8 mouse cellular contexts compared by ENCODE assay signal in genomic region chr13:40730651-40731178, GRCm38 (mm10). TPM values are rescaled to one million over a fixed set of nuclear protein-coding genes. Genes with fewer than 3 reads are reported as not detected.
DNase-seq lines count a peak whose midpoint lies in the region; ATAC-seq lines count a peak whose summit lies in the region.

No protein-coding gene starts in this region.

- H3K4me2 ChIP-seq in forebrain, embryonic 13.5 days: peak overlapping the region; percentile 58
- H3K4me2 ChIP-seq in intestine, embryonic 14.5 days (ENCODE audit: low read length): peak overlapping the region; percentile 64
- peak overlapping the region; percentile 69 for H3K4me2 ChIP-seq in stomach, embryonic 16.5 days (ENCODE audit: low read depth, low read length)

- under 1% methylated on average over 34 of the region's 41 CpGs for WGBS in forebrain, embryonic 13.5 days
- under 1% methylated on average over 34 of the region's 41 CpGs for WGBS in intestine, embryonic 14.5 days
- 1% methylated on average over 33 of the region's 41 CpGs for WGBS in macrophage (ENCODE audit: missing documents)
- WGBS in stomach, embryonic 16.5 days: under 1% methylated on average over 33 of the region's 41 CpGs

- peaks cover 95% of the 10 kb centered on the region for H3K27me3 ChIP-seq in forebrain, embryonic 13.5 days
- H3K27me3 ChIP-seq in intestine, embryonic 14.5 days (replicated peaks; ENCODE audit: control insufficient read depth, insufficient read depth, low read length): peaks cover 96% of the 10 kb centered on the region
- H3K27me3 ChIP-seq in stomach, embryonic 16.5 days (ENCODE audit: control insufficient read depth, insufficient read depth, low read length): peaks cover 68% of the 10 kb centered on the region

- peak overlapping the region; percentile 38 for H3K4me3 ChIP-seq in forebrain, embryonic 13.5 days
- H3K4me3 ChIP-seq in intestine, embryonic 14.5 days (ENCODE audit: low read depth, low read length): peak overlapping the region; percentile 45
- H3K4me3 ChIP-seq in macrophage (ENCODE audit: inconsistent target): peak overlapping the region; percentile 25
- H3K4me3 ChIP-seq in stomach, embryonic 16.5 days (replicated peaks; ENCODE audit: low read length): peak overlapping the region; percentile 58

- H3K9me3 ChIP-seq in forebrain, embryonic 13.5 days (replicated peaks): no peaks in the 10 kb centered on the region
- H3K9me3 ChIP-seq in intestine, embryonic 14.5 days (ENCODE audit: control insufficient read depth, low read length): no peaks in the 10 kb centered on the region
- H3K9me3 ChIP-seq in stomach, embryonic 16.5 days (replicated peaks; ENCODE audit: control insufficient read depth, low read length): no peaks in the 10 kb centered on the region

- peak; percentile 18 to 73 for DNase-seq in heart, adult 18-20 months
- no peak for DNase-seq in heart, adult 8-10 months (ENCODE audit: low spot score)
- DNase-seq in NIH3T3 (ENCODE audit: low read depth): peak; percentile 90
- peak; percentile 86 for DNase-seq in intestine, embryonic 14.5 days (ENCODE audit: low spot score)
- no peak for DNase-seq in right cerebral cortex, postnatal 25 days

- H3K27ac ChIP-seq in forebrain, embryonic 13.5 days: no peak overlapping the region
- H3K27ac ChIP-seq in intestine, embryonic 14.5 days (ENCODE audit: low read depth): no peak overlapping the region
- H3K27ac ChIP-seq in macrophage: no peak overlapping the region
- H3K27ac ChIP-seq in stomach, embryonic 16.5 days (ENCODE audit: low read length): peak overlapping the region; percentile 62; the same call in 1 of the 2 replicates

- H3K79me2 ChIP-seq in macrophage (ENCODE audit: inconsistent target): no peaks in the 10 kb centered on the region

- peak; percentile 34; the same call in 1 of the 2 replicates for ATAC-seq in forebrain, embryonic 13.5 days
- ATAC-seq in intestine, embryonic 14.5 days (replicated peaks; ENCODE audit: low FRiP score, low TSS enrichment, low read depth): peak; percentile 32; the same call in 1 of the 2 replicates
- 0 out of 2 replicates have a peak, but pooled peaks have one; percentile 23 for ATAC-seq in stomach, embryonic 16.5 days (ENCODE audit: insufficient read depth, low FRiP score)

- peaks cover 30% of the 10 kb centered on the region for H3K4me1 ChIP-seq in forebrain, embryonic 13.5 days
- peaks cover 10% of the 10 kb centered on the region; the same call in 1 of the 2 replicates for H3K4me1 ChIP-seq in intestine, embryonic 14.5 days (replicated peaks; ENCODE audit: control insufficient read depth, insufficient read depth, low read length)
- peaks cover 25% of the 10 kb centered on the region for H3K4me1 ChIP-seq in stomach, embryonic 16.5 days (ENCODE audit: control insufficient read depth, insufficient read depth, low read length)

- H3K9ac ChIP-seq in forebrain, embryonic 13.5 days: peak overlapping the region; percentile 17
- no peak overlapping the region for H3K9ac ChIP-seq in intestine, embryonic 14.5 days (ENCODE audit: low read length)
- peak overlapping the region; percentile 74 for H3K9ac ChIP-seq in stomach, embryonic 16.5 days (ENCODE audit: low read length)

- no peaks in the 10 kb centered on the region for H3K36me3 ChIP-seq in forebrain, embryonic 13.5 days (ENCODE audit: poor library complexity, severe bottlenecking)
- H3K36me3 ChIP-seq in intestine, embryonic 14.5 days (ENCODE audit: control insufficient read depth, insufficient read depth, low read length): no peaks in the 10 kb centered on the region
- no peaks in the 10 kb centered on the region for H3K36me3 ChIP-seq in macrophage (ENCODE audit: inconsistent target)
- no peaks in the 10 kb centered on the region for H3K36me3 ChIP-seq in stomach, embryonic 16.5 days (ENCODE audit: control insufficient read depth, insufficient read depth, low read length)

RNA-seq across cellular contexts. Expression of gene Tfap2a, which starts 7.5 kb away (rescaled TPM):
- total RNA-seq in heart, adult 18-20 months (2021): under 1 TPM; 0.07 to 0.13 TPM
- total RNA-seq in heart, adult 8-10 months (2022): under 1 TPM in 3 of 4 experiments, not detected in 1; 0.09 to 0.19 (median 0.16) TPM
- 0.46 and 0.73 TPM in 2 replicates for polyA plus RNA-seq in forebrain, embryonic 13.5 days (2015; fragmentation: Nextera tagmentation; extraction: Ambion mirVana)
- polyA plus RNA-seq in intestine, embryonic 14.5 days (2014; fragmentation: Nextera tagmentation; extraction: Ambion mirVana): 0.31 and 0.32 TPM in 2 replicates
- not detected for total RNA-seq in macrophage (2018; cell fraction: chromatin; rRNA removed)
- under 1 TPM in 12 of 26 experiments, not detected in 14; 0.03 to 0.13 (median 0.07) TPM for total RNA-seq in macrophage (2018; cell fraction: cytosol; rRNA removed)
- not detected for total RNA-seq in macrophage (2018; cell fraction: nucleus; rRNA removed)
- polyA plus RNA-seq in macrophage (2018): 0.10 TPM in 1 of 3 replicates, not detected in the others
- polyA plus RNA-seq in stomach, embryonic 16.5 days (2015; fragmentation: Nextera tagmentation; extraction: Ambion mirVana): 1.4 and 1.5 TPM in 2 replicates

Comparison
In these comparisons a context has a peak if more than half of its experiments do, and no peak if none do; other contexts are left out.
1. DNase-seq: peak in heart, adult 18-20 months (2 of 2), NIH3T3 (single experiment) and intestine, embryonic 14.5 days (single experiment); none in heart, adult 8-10 months (single experiment) and right cerebral cortex, postnatal 25 days (single experiment).
2. Peak in every context shown above with its lines, with median percentiles within 50 percentile points of each other: ATAC-seq, H3K4me2 ChIP-seq and H3K4me3 ChIP-seq.